Mouse (Mus musculus): ENCODE measurements around the gene C5ar1.

GRCm38 (mm10) chr7:16221582-16222272 lies 37.6 kb downstream of the C5ar1 start, which contains the start of gene Dhx34:
- TF ChIP-seq CTCF (conservative IDR thresholded peaks at IDR 0.05; ENCODE audit: low read length), result peak; percentile 50
- no peak for TF ChIP-seq POU5F1 (IDR thresholded peaks at IDR 0.05; ENCODE audit: borderline replicate concordance, low read length)
